Mouse (Mus musculus) small intestine, adult 2 months (tissue): ENCODE data around the gene Ism2. TPM values are rescaled to one million over a fixed set of nuclear protein-coding genes. Genes with fewer than 3 reads are reported as not detected.

Source experiments
- H3K27ac ChIP-seq: fragments of 200-500 bp; 2 replicates; pipeline ENCODE4 v1.5.1; 2012; ENCODE audit warnings: low read depth, low read length, control low read depth, inconsistent platforms; ENCODE audit not compliant: insufficient read depth
- H3K27me3 ChIP-seq: fragments of 200-500 bp; 2 replicates; pipeline ENCODE4 v1.6.1; 2012; ENCODE audit warnings: mild to moderate bottlenecking, moderate library complexity, low read length, inconsistent platforms; ENCODE audit not compliant: control insufficient read depth, insufficient read depth
- H3K36me3 ChIP-seq: fragments of 200-500 bp; 2 replicates; pipeline ENCODE4 v1.6.1; 2012; ENCODE audit warnings: mild to moderate bottlenecking, low read length, control low read depth, inconsistent platforms; ENCODE audit not compliant: control insufficient read depth, insufficient read depth
- H3K4me1 ChIP-seq: fragments of 200-500 bp; 2 replicates; pipeline ENCODE4 v1.6.1; 2012; ENCODE audit warnings: low read length, inconsistent platforms, mixed read lengths; ENCODE audit not compliant: control insufficient read depth, insufficient read depth, insufficient read length
- H3K4me3 ChIP-seq: fragments of 200-500 bp; 2 replicates; pipeline ENCODE4 v1.5.1; 2012; ENCODE audit warnings: low read depth, mild to moderate bottlenecking, control low read depth, inconsistent platforms, low read length, moderate library complexity
- CTCF ChIP-seq: fragments of 200-500 bp; IDR thresholded peaks from 2 replicates; pipeline ENCODE4 v1.5.1; 2012; ENCODE audit warnings: low read depth, mild to moderate bottlenecking, control low read depth, inconsistent platforms, low read length, moderate library complexity, mixed read lengths; ENCODE audit not compliant: insufficient replicate concordance, insufficient read length; ENCODE audit errors: extremely low read depth
- POLR2A ChIP-seq: fragments of 200-500 bp; IDR thresholded peaks from 2 replicates; pipeline ENCODE4 v1.6.1; 2012; ENCODE audit warnings: low read depth, mild to moderate bottlenecking, control low read depth, inconsistent platforms, low read length, moderate library complexity
- WGBS: fragments of 180-500 bp; shearing (Covaris S2); methylation state at CpG from one replicate; pipeline ENCODE4 v1.1.7; 2018; 5-methylcytosine and 5-hydroxymethylcytosine counted together
- polyA plus RNA-seq: library from polyadenylated mRNA; depleted of rRNA; stranded (reverse); fragments of >200 nt; gene quantifications from 2 replicates; pipeline ENCODE4 v1.2.3, GENCODE M21; 2012; rRNA removed

The Ism2 gene
- polyA plus RNA-seq, 1 experiment: 0.25 TPM

- no peak for TF ChIP-seq POLR2A
- no peak for TF ChIP-seq CTCF
- H3K4me1 ChIP-seq: no peaks in the 10 kb centered on the region
- H3K27me3 ChIP-seq: no peaks in the 10 kb centered on the region
- no peaks in the 10 kb centered on the region for H3K36me3 ChIP-seq
- no peak overlapping the region for H3K27ac ChIP-seq
- no peak overlapping the region for H3K4me3 ChIP-seq
Observed at GRCm38 (mm10) chr12:87230379-87230895, 69.1 kb downstream of the Ism2 start.

- H3K4me1 ChIP-seq: no peaks in the 10 kb centered on the region
- H3K27ac ChIP-seq: no peak overlapping the region
- 90% methylated on average over 2 of the region's 2 CpGs for WGBS
- H3K4me3 ChIP-seq: no peak overlapping the region
- no peaks in the 10 kb centered on the region for H3K27me3 ChIP-seq
- no peak for TF ChIP-seq POLR2A
- TF ChIP-seq CTCF: no peak
- H3K36me3 ChIP-seq: no peaks in the 10 kb centered on the region
Observed at GRCm38 (mm10) chr12:87229633-87230032, 69.9 kb downstream of the Ism2 start.

Other genes with a start within 250 kb of the Ism2 start
- 1.2 and 3.0 TPM in 2 replicates for gene Ngb, start 197.2 kb downstream of the Ism2 start, polyA plus RNA-seq
- 20.7 and 23.0 TPM in 2 replicates for gene Gstz1, start 152.5 kb downstream of the Ism2 start, polyA plus RNA-seq
- gene Pomt2, start 151.7 kb downstream of the Ism2 start, polyA plus RNA-seq: 4.4 and 5.2 TPM in 2 replicates
- gene Samd15, start 100.0 kb downstream of the Ism2 start, polyA plus RNA-seq: not detected in 2 replicates
- 0.69 and 0.89 TPM in 2 replicates for gene Tmed8, start 99.3 kb downstream of the Ism2 start, polyA plus RNA-seq
- gene Noxred1, start 61.0 kb downstream of the Ism2 start, polyA plus RNA-seq: 0.09 and 0.28 TPM in 2 replicates
- gene Vipas39, start 33.4 kb downstream of the Ism2 start, polyA plus RNA-seq: 15.7 and 27.1 TPM in 2 replicates
- gene Ahsa1, start 33.2 kb downstream of the Ism2 start, polyA plus RNA-seq: 14.6 and 27.3 TPM in 2 replicates
- gene Sptlc2, start 88.7 kb upstream of the Ism2 start, polyA plus RNA-seq: 10.7 and 13.5 TPM in 2 replicates
- 2.9 and 4.1 TPM in 2 replicates for gene Slirp, start 144.2 kb upstream of the Ism2 start, polyA plus RNA-seq
- 5.7 and 6.0 TPM in 2 replicates for gene Alkbh1, start 144.3 kb upstream of the Ism2 start, polyA plus RNA-seq
- 0.99 and 2.7 TPM in 2 replicates for gene Snw1, start 172.6 kb upstream of the Ism2 start, polyA plus RNA-seq
- gene Gm5788, start 195.0 kb upstream of the Ism2 start, polyA plus RNA-seq: not detected in 2 replicates
- not detected in 2 replicates for gene Gm8300, start 214.6 kb upstream of the Ism2 start, polyA plus RNA-seq